Mouse (Mus musculus): ENCODE measurements around the gene Dst.

The Dst gene

GRCm38 (mm10) chr1:34068341-34068740, 160.3 kb downstream of the Dst start:
- no peak for DNase-seq

DNA sequence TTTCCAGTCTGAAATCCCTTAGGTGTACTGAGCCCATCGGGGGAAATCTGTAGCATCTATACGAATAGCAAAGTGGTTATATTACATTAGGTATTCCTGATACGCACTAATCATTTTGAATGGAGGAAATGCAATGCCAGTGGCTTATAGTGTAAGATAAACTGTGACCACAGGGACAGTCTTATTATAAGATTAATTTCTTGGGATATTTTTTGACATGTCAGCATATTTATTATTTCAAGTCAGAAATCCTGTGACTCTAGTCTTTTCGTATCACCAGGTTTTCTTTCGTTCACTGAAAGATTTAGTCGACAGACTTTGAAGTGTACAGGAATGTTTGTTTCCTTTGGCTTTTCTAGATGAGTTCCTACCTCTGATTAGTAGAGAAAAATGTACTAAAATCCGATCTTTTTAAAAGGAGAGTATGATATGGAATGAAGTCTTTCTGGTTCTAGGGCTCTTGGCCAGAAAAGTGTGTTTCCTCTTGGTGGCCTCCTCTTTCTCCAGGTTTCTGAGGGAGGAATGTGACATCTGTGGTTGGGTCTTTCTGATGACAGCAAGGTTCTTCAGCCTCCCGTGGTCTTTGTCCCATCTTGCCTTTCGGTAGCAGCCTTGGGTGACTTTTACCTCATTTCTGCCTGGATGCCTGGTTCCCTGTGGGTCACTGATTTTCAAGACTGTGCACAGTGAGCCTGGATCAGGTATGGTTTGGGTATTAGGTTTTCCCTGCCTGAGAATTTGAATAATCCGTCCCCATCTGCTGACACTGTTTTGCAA, 161.7 kb downstream of the Dst start:
- no peak for DNase-seq

- DNase-seq, result no peak
Observed at GRCm38 (mm10) chr1:34070474-34070873, 162.4 kb downstream of the Dst start.

GRCm38 (mm10) chr1:34070991-34071639, 163.1 kb downstream of the Dst start:
- DNase-seq, result no peak

DNA sequence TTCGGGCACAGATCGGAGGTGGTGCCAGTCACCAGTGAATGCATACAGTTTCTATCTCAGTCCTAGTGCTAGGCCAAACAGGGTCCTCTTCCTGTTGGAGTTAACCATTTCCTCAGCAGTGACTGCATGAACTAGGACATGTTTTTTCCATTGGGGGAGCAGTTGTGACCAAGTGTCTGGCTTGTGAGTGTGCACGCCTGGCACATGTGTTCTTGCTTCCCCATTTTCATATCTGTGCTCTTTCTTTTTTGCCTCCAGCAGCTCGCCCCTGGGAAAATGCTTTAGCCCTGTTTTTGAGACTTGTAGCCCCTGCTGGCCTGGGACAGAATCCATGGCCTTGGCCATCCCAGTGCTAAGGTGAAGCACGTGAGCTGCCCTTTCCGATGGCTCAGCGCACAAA, 164.2 kb downstream of the Dst start:
- no peak for DNase-seq

DNA sequence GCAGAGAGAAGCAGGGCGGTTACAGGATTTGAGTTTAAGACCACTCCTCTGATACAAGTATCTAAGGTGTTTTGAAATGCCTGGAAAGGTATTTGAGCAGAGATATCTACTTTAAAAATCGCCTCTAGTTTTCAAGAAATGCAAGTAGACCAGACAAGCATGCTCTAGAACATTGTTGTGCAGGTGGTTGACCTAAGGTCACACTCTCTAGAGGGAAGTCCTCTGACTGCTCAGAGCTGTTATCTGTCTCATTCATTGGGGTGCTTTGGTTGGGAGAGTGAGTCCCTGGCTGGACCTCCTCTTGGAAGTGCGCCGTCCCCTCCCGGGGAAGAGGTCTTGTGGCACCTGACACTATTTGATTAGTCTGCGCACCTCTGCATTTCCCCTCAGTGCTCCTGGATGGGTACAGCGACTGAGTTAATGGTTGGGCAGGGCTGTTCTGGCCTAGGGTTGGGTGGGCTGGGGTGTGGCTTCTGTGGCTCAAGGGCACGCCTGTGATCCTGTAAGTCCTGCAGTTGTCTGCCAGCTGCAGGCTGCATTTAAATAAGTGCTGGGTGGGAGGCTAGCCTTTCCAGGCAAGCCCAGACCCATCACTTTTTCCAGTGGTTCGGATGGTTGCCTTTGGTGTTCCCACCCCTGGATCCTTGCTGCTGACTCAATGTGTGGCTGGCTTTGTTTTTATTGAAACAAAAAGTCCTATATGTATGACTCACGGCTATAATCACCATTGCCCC, 165.6 kb downstream of the Dst start:
- no peak for DNase-seq

DNA sequence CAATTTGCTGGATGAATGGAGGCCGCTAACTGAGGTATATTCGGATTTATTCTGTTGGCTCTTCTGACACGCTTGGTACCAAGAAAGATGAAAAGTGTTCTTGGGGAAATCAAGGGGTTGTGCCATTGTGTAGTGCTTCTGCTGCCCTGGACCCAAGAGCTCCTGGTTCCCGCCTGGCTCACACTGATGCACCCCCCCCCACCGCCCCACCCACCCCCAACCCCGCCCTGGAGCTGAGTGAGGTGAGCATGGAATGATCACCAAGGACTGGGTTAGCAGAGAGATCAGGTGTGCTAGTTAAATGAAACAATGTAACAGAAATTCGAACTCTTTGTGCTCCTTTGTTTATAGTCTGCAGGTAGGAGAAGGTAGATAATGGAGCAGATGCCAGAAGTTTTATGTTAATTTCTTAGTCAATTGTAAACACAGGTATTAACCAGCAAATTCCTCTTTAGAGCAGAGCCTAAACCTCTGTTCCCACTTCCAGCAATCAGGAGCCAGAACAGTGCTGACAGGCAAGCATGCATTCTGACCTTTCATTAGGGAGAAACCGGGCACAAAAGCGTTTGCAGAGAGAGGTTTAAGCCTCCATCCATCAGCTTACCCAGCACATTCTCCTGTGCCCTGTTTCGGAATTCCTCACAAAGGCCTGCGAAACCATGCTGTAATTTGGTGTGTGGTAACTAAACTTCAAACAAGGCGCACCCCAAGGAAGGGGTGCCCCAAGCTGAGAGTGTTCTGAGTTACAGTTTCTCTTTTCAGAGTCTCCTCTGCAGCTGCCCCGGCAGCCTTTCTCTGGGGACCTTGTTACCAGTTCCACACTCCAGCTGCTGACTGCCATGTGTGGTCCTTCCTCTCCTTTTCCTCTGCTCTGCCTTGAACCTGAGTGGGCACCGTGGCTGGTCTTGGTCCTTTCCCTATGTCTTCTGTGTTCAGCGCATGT, 166.5 kb downstream of the Dst start:
- DNase-seq, result no peak

GRCm38 (mm10) chr1:34076701-34077421, 168.8 kb downstream of the Dst start:
- DNase-seq, result no peak

GRCm38 (mm10) chr1:34077422-34077790, 169.4 kb downstream of the Dst start:
- no peak for DNase-seq

DNA sequence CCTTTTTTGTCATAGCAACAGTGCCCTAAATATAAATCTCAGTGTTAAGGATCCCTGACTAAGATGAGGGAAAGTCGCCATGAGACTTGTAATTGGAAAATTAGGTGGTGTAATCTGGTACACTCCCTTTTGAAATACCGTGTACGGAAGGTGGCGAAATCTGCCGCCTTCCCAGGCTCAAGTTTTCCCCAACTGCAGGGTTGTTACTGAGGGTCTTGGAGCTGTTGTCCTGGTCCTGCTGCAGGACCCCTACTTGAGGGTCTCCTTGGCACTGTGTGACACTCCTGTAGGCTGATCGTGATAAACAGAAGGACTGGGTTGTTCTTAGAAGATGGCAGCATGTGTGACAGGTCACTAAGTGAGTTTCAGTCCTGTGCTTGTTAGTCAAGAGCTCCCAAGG, 169.9 kb downstream of the Dst start:
- no peak for DNase-seq

DNA sequence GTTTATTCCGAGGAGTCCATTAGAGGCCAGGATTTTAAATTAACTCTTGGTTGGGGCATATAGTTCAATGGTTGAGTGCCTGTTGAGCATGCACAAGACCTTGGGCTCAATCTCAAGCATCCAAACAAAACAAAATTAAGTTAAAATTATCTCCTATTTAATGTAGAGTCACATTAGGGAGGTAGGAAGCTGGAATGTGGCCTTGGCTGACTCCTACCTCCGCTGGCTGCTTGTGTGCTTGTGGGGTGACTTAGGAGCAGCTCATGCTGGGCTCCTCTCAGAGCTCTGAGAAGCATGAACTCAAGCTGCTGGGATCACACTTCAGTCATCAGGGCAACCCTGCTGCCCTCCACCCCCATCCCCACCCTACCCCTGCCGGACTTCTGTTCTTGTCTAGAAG, 181.0 kb downstream of the Dst start:
- no peak for DNase-seq

- DNase-seq, result no peak
Observed at GRCm38 (mm10) chr1:34090700-34091099, 182.7 kb downstream of the Dst start.

DNA sequence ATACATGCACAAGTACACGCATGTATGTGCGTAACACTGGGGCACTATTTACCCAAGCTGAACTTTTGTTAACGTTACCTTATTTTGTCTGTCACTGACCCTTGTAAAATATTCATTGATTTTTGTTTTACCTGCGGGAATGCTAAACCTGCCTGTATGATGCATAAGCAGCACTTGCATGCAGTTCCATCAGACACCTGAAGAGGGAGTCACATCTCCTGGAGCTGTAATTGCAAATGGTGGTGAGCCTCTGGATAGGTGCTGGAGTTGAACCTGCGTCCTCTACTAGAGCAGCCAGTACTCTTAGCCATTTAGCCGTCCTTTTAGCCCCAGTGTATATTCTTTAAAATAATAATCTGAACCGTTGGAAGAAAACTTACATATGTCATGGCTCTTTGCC, 185.6 kb downstream of the Dst start:
- DNase-seq, result no peak

GRCm38 (mm10) chr1:34094301-34094700, 186.3 kb downstream of the Dst start:
- peak; percentile 52 for DNase-seq

- no peak for DNase-seq
Observed at GRCm38 (mm10) chr1:34095173-34095572, 187.1 kb downstream of the Dst start.

GRCm38 (mm10) chr1:34096923-34097322, 188.9 kb downstream of the Dst start:
- DNase-seq, result no peak

- DNase-seq, result peak; percentile 91
Observed at GRCm38 (mm10) chr1:34097640-34098039, 189.6 kb downstream of the Dst start.

DNA sequence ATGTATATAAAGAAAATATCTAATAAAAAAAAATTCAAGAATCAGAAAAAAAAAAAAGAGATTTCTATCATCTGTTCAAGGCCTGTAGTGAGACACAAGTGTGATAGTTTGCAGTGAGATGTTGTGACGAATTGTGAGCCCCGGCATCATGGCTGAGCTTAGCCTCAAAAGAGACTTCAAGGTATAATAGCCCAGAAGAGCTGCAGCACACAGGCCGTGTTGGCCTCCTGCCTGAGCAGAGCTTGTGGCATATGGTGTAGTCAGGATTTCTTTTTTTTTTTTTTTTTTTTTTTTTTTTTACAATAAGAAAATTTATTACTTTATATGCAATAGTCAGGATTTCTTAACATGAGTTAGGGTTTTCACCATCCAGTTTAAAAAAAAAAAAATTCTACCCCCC, 191.4 kb downstream of the Dst start:
- peak; percentile 73 for DNase-seq

- no peak for DNase-seq
Observed at GRCm38 (mm10) chr1:34100385-34100784, 192.4 kb downstream of the Dst start.

GRCm38 (mm10) chr1:34102604-34103003, 194.6 kb downstream of the Dst start:
- DNase-seq, result no peak

- no peak for DNase-seq
Observed at GRCm38 (mm10) chr1:34103176-34103575, 195.2 kb downstream of the Dst start.

- DNase-seq, result no peak
Observed at GRCm38 (mm10) chr1:34103713-34104172, 195.7 kb downstream of the Dst start.
